Mouse (Mus musculus) cerebellum, adult 2 months (tissue): ENCODE data around the gene Erp27. TPM values are rescaled to one million over a fixed set of nuclear protein-coding genes. Genes with fewer than 3 reads are reported as not detected.

ENCODE experiments used
- DNase-seq, 2 experiments: peaks; one replicate each; pipeline ENCODE4 v3.0.0; 2021
- H3K27ac ChIP-seq: fragments of 200-500 bp; 2 replicates; pipeline ENCODE4 v1.5.1; 2012; ENCODE audit warnings: low read length, control low read depth, inconsistent platforms; ENCODE audit not compliant: insufficient read depth
- H3K27me3 ChIP-seq: fragments of 200-500 bp; 2 replicates; pipeline ENCODE4 v1.6.1; 2012; ENCODE audit warnings: inconsistent platforms, mild to moderate bottlenecking, low read length, moderate library complexity; ENCODE audit not compliant: control insufficient read depth, insufficient read depth
- H3K4me1 ChIP-seq: fragments of 200-500 bp; 2 replicates; pipeline ENCODE4 v1.6.1; 2011; ENCODE audit warnings: low read length; ENCODE audit not compliant: control insufficient read depth, insufficient read depth
- H3K4me3 ChIP-seq: fragments of 200-500 bp; replicated peaks from 2 replicates; pipeline ENCODE3; 2011; ENCODE audit warnings: mild to moderate bottlenecking, low read depth, low read length, control low read depth; ENCODE audit not compliant: insufficient read depth
- CTCF ChIP-seq: fragments of 200-500 bp; IDR thresholded peaks from 2 replicates; pipeline ENCODE4 v1.5.1; 2011; ENCODE audit warnings: low read depth, mild to moderate bottlenecking, control low read depth, low read length, moderate library complexity, borderline replicate concordance; ENCODE audit not compliant: insufficient read depth
- POLR2A ChIP-seq: fragments of 200-500 bp; IDR thresholded peaks from 2 replicates; pipeline ENCODE4 v1.6.1; 2011; ENCODE audit warnings: low read length, control low read depth, borderline replicate concordance; ENCODE audit not compliant: insufficient read depth
- WGBS: fragments of 180-500 bp; shearing (Covaris S2); methylation state at CpG from one replicate; pipeline ENCODE4 v1.1.7; 2018; 5-methylcytosine and 5-hydroxymethylcytosine counted together
- polyA plus RNA-seq: library from polyadenylated mRNA; depleted of rRNA; stranded (reverse); fragments of >200 nt; gene quantifications from 2 replicates; pipeline ENCODE4 v1.2.3, GENCODE M21; 2012

The Erp27 gene
- polyA plus RNA-seq, 1 experiment: 0.31 TPM

GRCm38 (mm10) chr6:136955240-136955639 is 33.3 kb upstream of the Erp27 start:
- Histone ChIP-seq H3K27ac (no peak overlapping the region), H3K4me1 (no peaks in the 10 kb centered on the region), H3K4me3 (no peak overlapping the region), H3K27me3 (no peaks in the 10 kb centered on the region)
- no peak for DNase-seq
- no peak for TF ChIP-seq POLR2A
- TF ChIP-seq CTCF: no peak
- 90% methylated on average over 3 of the region's 3 CpGs for WGBS

- no peak for DNase-seq
- H3K4me3 ChIP-seq: no peak overlapping the region
- no peak for TF ChIP-seq CTCF
- no peak for TF ChIP-seq POLR2A
- no peak overlapping the region for H3K27ac ChIP-seq
- 90% methylated on average over 8 of the region's 8 CpGs for WGBS
- no peaks in the 10 kb centered on the region for H3K27me3 ChIP-seq
- H3K4me1 ChIP-seq: no peaks in the 10 kb centered on the region
These were observed 32.7 kb upstream of the Erp27 start for GRCm38 (mm10) chr6:136954715-136955114.

GRCm38 (mm10) chr6:136954192-136954591 is 32.2 kb upstream of the Erp27 start:
- Histone ChIP-seq H3K4me1 (no peaks in the 10 kb centered on the region), H3K27me3 (no peaks in the 10 kb centered on the region), H3K27ac (no peak overlapping the region), H3K4me3 (no peak overlapping the region)
- TF ChIP-seq POLR2A (no peak), CTCF (no peak)
- whole genome bisulfite sequencing: 87% methylated on average over 6 of the region's 6 CpGs
- no peak for DNase-seq

GRCm38 (mm10) chr6:136952930-136953329 is 30.9 kb upstream of the Erp27 start:
- Histone ChIP-seq H3K27me3 (no peaks in the 10 kb centered on the region), H3K27ac (no peak overlapping the region), H3K4me1 (no peaks in the 10 kb centered on the region), H3K4me3 (no peak overlapping the region)
- no peak for TF ChIP-seq CTCF
- TF ChIP-seq POLR2A: no peak
- no peak for DNase-seq
- WGBS: 94% methylated on average over 9 of the region's 9 CpGs

GRCm38 (mm10) chr6:136950171-136950570 is 28.2 kb upstream of the Erp27 start:
- Histone ChIP-seq H3K4me3 (no peak overlapping the region), H3K27ac (no peak overlapping the region), H3K4me1 (no peaks in the 10 kb centered on the region), H3K27me3 (no peaks in the 10 kb centered on the region)
- TF ChIP-seq POLR2A (no peak), CTCF (no peak)
- no peak for DNase-seq
- 87% methylated on average over 2 of the region's 2 CpGs for WGBS

- TF ChIP-seq POLR2A: no peak
- TF ChIP-seq CTCF: no peak
- DNase-seq: no peak
- Histone ChIP-seq H3K27me3 (no peaks in the 10 kb centered on the region), H3K27ac (no peak overlapping the region), H3K4me3 (no peak overlapping the region), H3K4me1 (no peaks in the 10 kb centered on the region)
- WGBS: 38% methylated on average over 4 of the region's 4 CpGs
These were observed 25.7 kb upstream of the Erp27 start for GRCm38 (mm10) chr6:136947716-136948115.

- H3K4me1 ChIP-seq: no peaks in the 10 kb centered on the region
- H3K27me3 ChIP-seq: no peaks in the 10 kb centered on the region
- 35% methylated on average over 9 of the region's 9 CpGs for WGBS
- no peak for TF ChIP-seq POLR2A
- H3K27ac ChIP-seq: no peak overlapping the region
- H3K4me3 ChIP-seq: no peak overlapping the region
- DNase-seq: no peak
These were observed 25.0 kb upstream of the Erp27 start for GRCm38 (mm10) chr6:136946943-136947342.

- Histone ChIP-seq H3K27me3 (no peaks in the 10 kb centered on the region), H3K4me1 (no peaks in the 10 kb centered on the region), H3K27ac (no peak overlapping the region), H3K4me3 (no peak overlapping the region)
- DNase-seq: no peak
- TF ChIP-seq POLR2A (no peak), CTCF (no peak)
- WGBS: 90% methylated on average over 5 of the region's 5 CpGs
These were observed 24.3 kb upstream of the Erp27 start for GRCm38 (mm10) chr6:136946241-136946640.
